Mouse (Mus musculus): ENCODE data around the gene Ifitm2.

DNA sequence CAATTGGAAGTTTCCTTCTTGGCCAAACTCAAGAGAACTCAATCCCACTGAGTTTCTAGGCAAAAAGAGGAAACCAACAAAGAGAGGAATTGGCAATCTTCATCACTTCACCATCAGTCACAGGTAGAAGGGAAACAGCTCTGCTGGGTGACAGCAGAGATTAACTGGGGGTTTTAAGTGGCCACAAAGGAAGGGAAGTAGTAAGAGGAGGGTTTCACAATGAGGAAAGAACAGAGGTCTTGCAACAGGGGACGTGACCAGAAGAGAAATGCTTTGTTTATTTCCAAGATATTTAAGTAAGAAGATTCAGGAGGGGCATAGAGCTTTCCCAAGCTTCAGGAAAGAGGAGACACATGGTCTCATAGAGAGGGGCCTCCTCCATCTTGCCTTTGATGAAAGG lies 42.0 kb upstream of the Ifitm2 start:
- no peak for TF ChIP-seq USF1 (IDR thresholded peaks at IDR 0.05; ENCODE audit: low read depth, low read length)
- TF ChIP-seq POLR2A (IDR thresholded peaks at IDR 0.05; ENCODE audit: low read depth, low read length) = no peak
- TF ChIP-seq CTCF (conservative IDR thresholded peaks at IDR 0.05 in 1 of 2, IDR thresholded peaks at IDR 0.05 in 1 of 2; ENCODE audit: low read depth in 2 of 2, low read length in 2 of 2) = no peak
- TF ChIP-seq EP300 (IDR thresholded peaks at IDR 0.05; ENCODE audit: low read length) = peak; percentile 56
- TF ChIP-seq CHD2 (IDR thresholded peaks at IDR 0.05; ENCODE audit: low read length) = no peak
- TF ChIP-seq TBP (conservative IDR thresholded peaks at IDR 0.05; ENCODE audit: low read depth, low read length) = no peak
- no peak for TF ChIP-seq UBTF (IDR thresholded peaks at IDR 0.05; ENCODE audit: low read depth, low read length)
- no peak for TF ChIP-seq NRF1 (IDR thresholded peaks at IDR 0.05; ENCODE audit: low read depth, low read length)
- TF ChIP-seq MAFK (IDR thresholded peaks at IDR 0.05; ENCODE audit: insufficient replicate concordance, low read length) = no peak
- no peak for TF ChIP-seq GABPA (IDR thresholded peaks at IDR 0.05; ENCODE audit: insufficient replicate concordance, low read depth, low read length)
- TF ChIP-seq ZNF384 (IDR thresholded peaks at IDR 0.05; ENCODE audit: low read depth, low read length) = no peak
- no peak for TF ChIP-seq POLR2AphosphoS2 (IDR thresholded peaks at IDR 0.05; ENCODE audit: low read depth, low read length)
